Mouse (Mus musculus) hindbrain, embryonic 16.5 days (tissue): Measurements from ENCODE around the gene Map2k5. TPM values are rescaled to one million over a fixed set of nuclear protein-coding genes. Genes with fewer than 3 reads are reported as not detected.

Experiments
- ATAC-seq: fragments of 200-750 bp; cut with Nextera tagmentation; 2 replicates; pipeline ENCODE4 v1.8.0; 2017; ENCODE audit warnings: moderate TSS enrichment, moderate library complexity
- H3K27ac ChIP-seq: fragments of 300-500 bp; sonication (generic); 2 replicates; pipeline ENCODE4 v1.5.1; 2014; ENCODE audit warnings: low read depth, mild to moderate bottlenecking, control low read depth, low read length, moderate library complexity
- H3K27me3 ChIP-seq: fragments of 300-500 bp; sonication (generic); replicated peaks from 2 replicates; pipeline ENCODE4 v1.6.1; 2014; ENCODE audit warnings: low read length; ENCODE audit not compliant: control insufficient read depth, insufficient read depth
- H3K36me3 ChIP-seq: fragments of 300-500 bp; sonication (generic); 2 replicates; pipeline ENCODE4 v1.6.1; 2014; ENCODE audit warnings: mild to moderate bottlenecking, low read length, moderate library complexity, mixed read lengths; ENCODE audit not compliant: control insufficient read depth, insufficient read depth
- H3K4me1 ChIP-seq: fragments of 300-500 bp; sonication (generic); 2 replicates; pipeline ENCODE4 v1.6.1; 2014; ENCODE audit warnings: low read depth, low read length; ENCODE audit not compliant: control insufficient read depth, insufficient read depth
- H3K4me2 ChIP-seq: fragments of 300-500 bp; sonication (generic); 2 replicates; pipeline ENCODE4 v1.6.1; 2014; ENCODE audit warnings: mild to moderate bottlenecking, low read length, control low read depth, moderate library complexity
- H3K4me3 ChIP-seq: fragments of 300-500 bp; sonication (generic); 2 replicates; pipeline ENCODE4 v1.5.1; 2014; ENCODE audit warnings: mild to moderate bottlenecking, low read length, control low read depth, moderate library complexity
- H3K9ac ChIP-seq: fragments of 300-500 bp; sonication (generic); 2 replicates; pipeline ENCODE4 v1.6.1; 2014; ENCODE audit warnings: low read depth, mild to moderate bottlenecking, control low read depth, low read length, moderate library complexity
- H3K9me3 ChIP-seq: fragments of 300-500 bp; sonication (generic); 2 replicates; pipeline ENCODE4 v1.6.1; 2014; ENCODE audit warnings: mild to moderate bottlenecking, low read length, moderate library complexity; ENCODE audit not compliant: control insufficient read depth
- WGBS: fragments of 180-500 bp; shearing (Covaris S2); extraction: QIAGEN DNeasy Blood & Tissue Kit; methylation state at CpG from one replicate; pipeline ENCODE4 v1.1.7; 2014; 5-methylcytosine and 5-hydroxymethylcytosine counted together
- polyA plus RNA-seq: library from polyadenylated mRNA; unstranded; fragments of >200 nt; fragmentation: Nextera tagmentation; extraction: Ambion mirVana; gene quantifications from 2 replicates; pipeline ENCODE4 v1.2.1, GENCODE M21; 2015

Map2k5 gene
- polyA plus RNA-seq, 1 experiment from 2014 or later = 31.2 TPM

- Histone ChIP-seq H3K4me2 (peak overlapping the region; percentile 69), H3K36me3 (no peaks in the 10 kb centered on the region), H3K9ac (peak overlapping the region; percentile 56), H3K27me3 (peaks cover 69% of the 10 kb centered on the region), H3K4me1 (peaks cover 34% of the 10 kb centered on the region), H3K9me3 (no peaks in the 10 kb centered on the region), H3K27ac (peak overlapping the region; percentile 65), H3K4me3 (peak overlapping the region; percentile 50)
- WGBS = 1% methylated on average over 71 of the region's 80 CpGs
- peak; percentile 19; the same call in 1 of the 2 replicates for ATAC-seq
Measured at GRCm38 (mm10) chr9:63144502-63145248, 233.0 kb downstream of the Map2k5 start.

- ATAC-seq = no peak
- Histone ChIP-seq H3K4me2 (peak overlapping the region; percentile 69), H3K4me3 (peak overlapping the region; percentile 50), H3K36me3 (no peaks in the 10 kb centered on the region), H3K27me3 (peaks cover 67% of the 10 kb centered on the region), H3K4me1 (peaks cover 33% of the 10 kb centered on the region), H3K9ac (peak overlapping the region; percentile 56), H3K9me3 (no peaks in the 10 kb centered on the region), H3K27ac (peak overlapping the region; percentile 65)
- 2% methylated on average over 45 of the region's 47 CpGs for WGBS
Measured at GRCm38 (mm10) chr9:63143641-63144501, 233.8 kb downstream of the Map2k5 start.

- H3K4me2 ChIP-seq = peak overlapping the region; percentile 69
- peaks cover 32% of the 10 kb centered on the region for H3K4me1 ChIP-seq
- H3K36me3 ChIP-seq = no peaks in the 10 kb centered on the region
- H3K9ac ChIP-seq = peak overlapping the region; percentile 56; the same call in 1 of the 2 replicates
- H3K9me3 ChIP-seq = no peaks in the 10 kb centered on the region
- peaks cover 67% of the 10 kb centered on the region for H3K27me3 ChIP-seq
- WGBS = 2% methylated on average over 25 of the region's 25 CpGs
- ATAC-seq = no peak
- H3K4me3 ChIP-seq = peak overlapping the region; percentile 50
- H3K27ac ChIP-seq = peak overlapping the region; percentile 65
Measured at GRCm38 (mm10) chr9:63143227-63143626, 234.5 kb downstream of the Map2k5 start.

GRCm38 (mm10) chr9:63142335-63143036 is 235.2 kb downstream of the Map2k5 start:
- H3K27ac ChIP-seq = peak overlapping the region; percentile 56
- H3K4me1 ChIP-seq = peaks cover 32% of the 10 kb centered on the region
- no peaks in the 10 kb centered on the region for H3K9me3 ChIP-seq
- no peaks in the 10 kb centered on the region for H3K36me3 ChIP-seq
- peak overlapping the region; percentile 50 for H3K4me3 ChIP-seq
- under 1% methylated on average over 42 of the region's 42 CpGs for WGBS
- H3K27me3 ChIP-seq = peaks cover 65% of the 10 kb centered on the region
- peak overlapping the region; percentile 48 for H3K9ac ChIP-seq
- ATAC-seq = no peak
- H3K4me2 ChIP-seq = peak overlapping the region; percentile 69

- Histone ChIP-seq H3K9ac (peak overlapping the region; percentile 31; the same call in 1 of the 2 replicates), H3K27me3 (peaks cover 59% of the 10 kb centered on the region), H3K36me3 (no peaks in the 10 kb centered on the region), H3K4me3 (peak overlapping the region; percentile 50), H3K4me2 (peak overlapping the region; percentile 69), H3K4me1 (peaks cover 32% of the 10 kb centered on the region), H3K9me3 (no peaks in the 10 kb centered on the region), H3K27ac (peak overlapping the region; percentile 51)
- WGBS = 3% methylated on average over 24 of the region's 24 CpGs
- no peak for ATAC-seq
Measured at GRCm38 (mm10) chr9:63141641-63142334, 235.9 kb downstream of the Map2k5 start.

- Histone ChIP-seq H3K9ac (peak overlapping the region; percentile 25; the same call in 1 of the 2 replicates), H3K9me3 (no peaks in the 10 kb centered on the region), H3K27me3 (peaks cover 52% of the 10 kb centered on the region), H3K27ac (no peak overlapping the region), H3K4me2 (peak overlapping the region; percentile 29), H3K36me3 (no peaks in the 10 kb centered on the region), H3K4me1 (peaks cover 31% of the 10 kb centered on the region), H3K4me3 (peak overlapping the region; percentile 4; the same call in 1 of the 2 replicates)
- 4% methylated on average over 9 of the region's 9 CpGs for WGBS
- no peak for ATAC-seq
Measured at GRCm38 (mm10) chr9:63140211-63140610, 237.5 kb downstream of the Map2k5 start.

GRCm38 (mm10) chr9:63139661-63140060 is 238.0 kb downstream of the Map2k5 start:
- Histone ChIP-seq H3K9ac (no peak overlapping the region), H3K36me3 (no peaks in the 10 kb centered on the region), H3K4me2 (peak overlapping the region; percentile 29), H3K27me3 (peaks cover 53% of the 10 kb centered on the region), H3K4me3 (0 out of 2 replicates have a peak overlapping the region, but pooled peaks have one; percentile 4), H3K27ac (peak overlapping the region; percentile 29; the same call in 1 of the 2 replicates), H3K4me1 (peaks cover 29% of the 10 kb centered on the region), H3K9me3 (no peaks in the 10 kb centered on the region)
- 6% methylated on average over 17 of the region's 17 CpGs for WGBS
- ATAC-seq = no peak

- Histone ChIP-seq H3K27ac (no peak overlapping the region), H3K9me3 (no peaks in the 10 kb centered on the region), H3K4me3 (peak overlapping the region; percentile 15), H3K4me2 (peak overlapping the region; percentile 44), H3K4me1 (peaks cover 29% of the 10 kb centered on the region), H3K9ac (0 out of 2 replicates have a peak overlapping the region, but pooled peaks have one; percentile 9), H3K36me3 (no peaks in the 10 kb centered on the region), H3K27me3 (peaks cover 44% of the 10 kb centered on the region)
- no peak for ATAC-seq
- WGBS = under 1% methylated on average over 31 of the region's 31 CpGs
Measured at GRCm38 (mm10) chr9:63138481-63138967, 239.2 kb downstream of the Map2k5 start.
